Mouse (Mus musculus): Measurements from ENCODE around the gene Kcnk6.

DNA sequence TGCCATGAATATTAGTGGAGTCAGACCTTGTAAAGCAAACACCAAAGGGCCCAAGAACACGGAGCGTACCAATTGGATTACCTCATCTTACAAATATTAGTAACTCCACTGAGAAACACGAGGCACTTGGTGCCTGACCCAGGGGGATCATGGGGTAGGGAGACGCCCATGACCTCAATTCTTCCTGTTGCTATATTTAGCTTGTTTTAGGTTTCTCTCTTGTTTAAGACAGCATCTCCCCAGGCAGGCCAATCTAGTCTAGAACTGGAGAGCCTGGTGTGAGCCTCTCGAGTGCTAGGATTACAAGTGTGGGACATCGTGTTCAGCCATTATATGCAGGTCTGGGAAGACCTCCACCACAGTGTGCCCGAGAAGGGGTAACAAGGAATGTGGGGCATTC is 53.0 kb downstream of the Kcnk6 start:
- TF ChIP-seq CTCF (IDR thresholded peaks at IDR 0.05; ENCODE audit: low read depth) (no peak), EP300 (IDR thresholded peaks at IDR 0.05; ENCODE audit: low read depth) (no peak)

Measured in liver, postnatal 0 days (tissue).